Mouse (Mus musculus) kidney, postnatal 0 days (tissue): ENCODE measurements around the gene Hnf1a. TPM values are rescaled to one million over a fixed set of nuclear protein-coding genes. Genes with fewer than 3 reads are reported as not detected.

ENCODE experiments used
- ATAC-seq: fragments of 200-750 bp; cut with Nextera tagmentation; replicated peaks from 2 replicates; pipeline ENCODE4 v1.8.0; 2017; ENCODE audit warnings: low read depth, moderate number of reproducible peaks, moderate TSS enrichment, moderate library complexity; ENCODE audit not compliant: low FRiP score
- DNase-seq: peaks from one replicate; pipeline ENCODE4 v3.0.0-alpha.2; 2016; ENCODE audit warnings: low spot score
- H3K27ac ChIP-seq: fragments of 300-500 bp; sonication (generic); 2 replicates; pipeline ENCODE4 v1.5.1; 2014; ENCODE audit warnings: mild to moderate bottlenecking
- H3K27me3 ChIP-seq: fragments of 300-500 bp; sonication (generic); 2 replicates; pipeline ENCODE4 v1.6.1; 2014; ENCODE audit warnings: low read length, mixed read lengths; ENCODE audit not compliant: insufficient read depth
- H3K36me3 ChIP-seq: fragments of 300-500 bp; sonication (generic); 2 replicates; pipeline ENCODE4 v1.6.1; 2014; ENCODE audit warnings: low read length, mixed read lengths; ENCODE audit not compliant: insufficient read depth
- H3K4me1 ChIP-seq: fragments of 300-500 bp; sonication (generic); replicated peaks from 2 replicates; pipeline ENCODE4 v1.6.1; 2014; ENCODE audit warnings: antibody characterized with exemption, low read length, mixed read lengths; ENCODE audit not compliant: insufficient read depth
- H3K4me2 ChIP-seq: fragments of 300-500 bp; sonication (generic); 2 replicates; pipeline ENCODE4 v1.6.1; 2014; ENCODE audit warnings: mild to moderate bottlenecking, low read length, moderate library complexity, mixed read lengths
- H3K4me3 ChIP-seq: fragments of 300-500 bp; sonication (generic); replicated peaks from 2 replicates; pipeline ENCODE4 v1.5.1; 2014; ENCODE audit warnings: low read depth, low read length
- H3K9ac ChIP-seq: fragments of 300-500 bp; sonication (generic); 2 replicates; pipeline ENCODE4 v1.6.1; 2014; ENCODE audit warnings: low read depth, low read length
- H3K9me3 ChIP-seq: fragments of 300-500 bp; sonication (generic); replicated peaks from 2 replicates; pipeline ENCODE4 v1.6.1; 2016; ENCODE audit warnings: low read length, inconsistent platforms, mixed read lengths
- CTCF ChIP-seq: IDR thresholded peaks from 2 replicates; pipeline ENCODE4 v1.5.1; 2016; ENCODE audit warnings: antibody characterized with exemption, low read depth, mild to moderate bottlenecking, moderate library complexity
- WGBS: fragments of 180-500 bp; shearing (Covaris S2); extraction: QIAGEN DNeasy Blood & Tissue Kit; methylation state at CpG from one replicate; pipeline ENCODE4 v1.1.7; 2014; 5-methylcytosine and 5-hydroxymethylcytosine counted together
- polyA plus RNA-seq: library from polyadenylated mRNA; unstranded; fragments of >200 nt; fragmentation: Nextera tagmentation; extraction: Ambion mirVana; gene quantifications from 2 replicates; pipeline ENCODE4 v1.2.1, GENCODE M21; 2015

Gene Hnf1a
- polyA plus RNA-seq, 1 experiment from 2014 or later: 12.5 TPM

DNA sequence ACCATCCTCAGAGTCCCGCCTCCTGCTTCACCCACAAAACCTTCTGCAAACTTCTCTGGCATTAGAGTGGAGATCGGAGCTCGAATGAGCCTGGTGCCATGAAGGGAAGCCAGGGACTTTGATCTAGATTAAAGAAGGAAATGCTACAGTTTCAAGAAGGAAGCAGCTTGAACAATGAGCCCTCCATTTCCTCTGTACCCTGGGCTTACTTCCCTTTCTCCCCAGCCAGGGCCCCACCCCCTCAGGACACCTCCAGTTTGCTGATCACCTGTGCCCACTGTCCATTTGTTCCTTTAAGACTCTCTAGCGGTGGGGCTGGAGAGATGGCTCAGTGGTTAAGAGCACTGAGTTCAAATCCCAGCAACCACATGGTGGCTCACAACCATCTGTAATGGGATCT is 54.1 kb downstream of the Hnf1a start:
- Histone ChIP-seq H3K27ac (no peak overlapping the region), H3K36me3 (no peaks in the 10 kb centered on the region), H3K9me3 (no peaks in the 10 kb centered on the region), H3K4me1 (no peaks in the 10 kb centered on the region), H3K4me3 (no peak overlapping the region), H3K4me2 (no peak overlapping the region), H3K9ac (no peak overlapping the region), H3K27me3 (no peaks in the 10 kb centered on the region)
- ATAC-seq: no peak
- TF ChIP-seq CTCF: no peak
- 68% methylated on average over 4 of the region's 4 CpGs for WGBS
- peak; percentile 18 for DNase-seq

DNA sequence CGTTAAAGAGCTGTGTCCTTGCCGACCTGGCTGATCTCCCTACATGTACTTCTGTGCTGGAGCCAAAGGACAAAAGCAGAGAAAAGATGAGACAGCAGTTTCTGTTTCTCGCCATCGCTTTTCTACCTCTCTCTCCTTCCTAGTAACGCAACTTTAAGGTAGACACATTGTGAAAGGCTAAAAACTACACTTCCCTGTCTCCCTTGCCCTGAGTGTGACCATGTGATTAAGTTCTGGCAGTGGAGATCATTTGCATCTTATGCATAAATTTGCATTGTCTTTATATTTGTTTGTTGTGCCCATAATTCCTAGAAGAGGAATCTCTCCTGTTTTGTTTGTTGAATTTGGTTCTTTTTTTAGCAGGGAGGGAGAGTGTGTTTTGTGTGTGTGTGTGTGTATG is 55.0 kb downstream of the Hnf1a start:
- Histone ChIP-seq H3K4me3 (no peak overlapping the region), H3K9ac (no peak overlapping the region)

GRCm38 (mm10) chr5:114914855-114915254 is 56.0 kb downstream of the Hnf1a start:
- Histone ChIP-seq H3K27me3 (no peaks in the 10 kb centered on the region), H3K9me3 (no peaks in the 10 kb centered on the region), H3K4me1 (no peaks in the 10 kb centered on the region), H3K36me3 (no peaks in the 10 kb centered on the region), H3K4me3 (no peak overlapping the region), H3K27ac (no peak overlapping the region), H3K9ac (no peak overlapping the region), H3K4me2 (no peak overlapping the region)
- ATAC-seq: 0 out of 2 replicates have a peak, but pooled peaks have one; percentile 25
- no peak for DNase-seq
- TF ChIP-seq CTCF: no peak
- WGBS: 66% methylated on average over 8 of the region's 8 CpGs

More for the DNA sequence above, 55.0 kb downstream of the Hnf1a start:
- H3K27me3 ChIP-seq: no peaks in the 10 kb centered on the region
- H3K36me3 ChIP-seq: no peaks in the 10 kb centered on the region
- H3K9me3 ChIP-seq: no peaks in the 10 kb centered on the region
- no peaks in the 10 kb centered on the region for H3K4me1 ChIP-seq
- DNase-seq (no peak), ATAC-seq (no peak)
- no peak overlapping the region for H3K4me2 ChIP-seq
- 69% methylated on average over 5 of the region's 5 CpGs for WGBS
- no peak for TF ChIP-seq CTCF
- H3K27ac ChIP-seq: no peak overlapping the region

DNA sequence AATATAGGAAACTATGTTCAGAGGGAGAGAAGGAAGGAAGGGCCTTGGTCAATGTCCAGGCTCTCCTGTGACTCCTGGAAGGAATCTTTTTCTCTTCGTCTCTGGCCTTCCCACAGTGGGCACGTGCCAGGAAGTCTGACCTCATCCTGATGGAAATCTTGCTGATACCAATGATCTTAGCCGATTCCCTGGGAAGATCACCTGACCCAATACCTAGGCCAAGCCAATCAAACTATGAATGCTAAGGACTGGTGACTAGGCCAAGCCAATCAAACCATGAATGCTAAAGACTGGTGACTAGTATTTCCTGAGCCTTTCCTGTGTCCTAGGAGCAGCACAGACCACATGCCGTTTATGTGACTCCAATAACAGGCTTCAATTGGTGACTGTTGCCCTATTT is 57.2 kb downstream of the Hnf1a start:
- H3K27ac ChIP-seq: no peak overlapping the region
- no peak overlapping the region for H3K4me2 ChIP-seq
- no peak for TF ChIP-seq CTCF
- H3K4me3 ChIP-seq: no peak overlapping the region
- H3K9me3 ChIP-seq: no peaks in the 10 kb centered on the region
- H3K36me3 ChIP-seq: no peaks in the 10 kb centered on the region
- DNase-seq (no peak), ATAC-seq (no peak)
- no peak overlapping the region for H3K9ac ChIP-seq
- H3K27me3 ChIP-seq: no peaks in the 10 kb centered on the region
- H3K4me1 ChIP-seq: no peaks in the 10 kb centered on the region
- WGBS: 65% methylated on average over 4 of the region's 4 CpGs

DNA sequence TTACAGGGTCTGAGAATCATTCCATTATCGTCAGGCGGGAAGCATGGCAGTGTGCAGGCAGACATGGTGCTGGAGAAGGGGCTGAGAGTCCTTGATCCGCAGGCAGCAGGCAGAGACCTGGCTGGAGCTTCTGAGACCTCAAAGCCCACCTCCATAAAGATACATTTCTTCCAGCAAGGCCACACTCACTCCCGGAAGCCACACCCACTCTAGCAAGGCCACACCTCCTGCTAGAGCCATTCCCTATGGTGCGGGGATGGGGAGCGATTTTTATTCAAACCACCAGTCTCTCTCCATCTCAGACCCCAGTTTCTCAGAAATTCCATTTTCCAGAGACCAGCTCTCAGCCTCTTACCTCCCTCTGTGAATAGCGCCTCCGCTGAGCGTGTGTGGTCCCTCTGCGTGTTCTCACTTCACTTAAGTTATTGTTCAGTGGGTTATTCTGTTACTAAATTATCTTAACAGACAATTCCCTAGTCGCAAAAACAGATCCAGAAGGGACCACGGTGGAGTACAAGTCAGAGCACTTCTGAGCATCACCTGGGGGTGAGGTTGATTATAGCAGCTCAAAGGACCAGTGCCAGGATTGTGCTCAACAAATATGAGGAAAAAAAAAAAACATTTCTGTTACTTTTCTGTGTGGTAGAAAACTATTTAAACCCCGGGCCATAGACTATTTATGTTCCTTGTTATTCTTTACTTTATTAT is 62.1 kb downstream of the Hnf1a start:
- DNase-seq: no peak
- H3K9me3 ChIP-seq: no peaks in the 10 kb centered on the region
- H3K4me1 ChIP-seq: no peaks in the 10 kb centered on the region
- no peak overlapping the region for H3K9ac ChIP-seq
- peaks cover 12% of the 10 kb centered on the region; the same call in 1 of the 2 replicates for H3K36me3 ChIP-seq
- no peak overlapping the region for H3K4me3 ChIP-seq
- no peak for ATAC-seq
- H3K4me2 ChIP-seq: no peak overlapping the region
- 58% methylated on average over 13 of the region's 13 CpGs for WGBS
- no peaks in the 10 kb centered on the region for H3K27me3 ChIP-seq
- H3K27ac ChIP-seq: no peak overlapping the region
- no peak for TF ChIP-seq CTCF

DNA sequence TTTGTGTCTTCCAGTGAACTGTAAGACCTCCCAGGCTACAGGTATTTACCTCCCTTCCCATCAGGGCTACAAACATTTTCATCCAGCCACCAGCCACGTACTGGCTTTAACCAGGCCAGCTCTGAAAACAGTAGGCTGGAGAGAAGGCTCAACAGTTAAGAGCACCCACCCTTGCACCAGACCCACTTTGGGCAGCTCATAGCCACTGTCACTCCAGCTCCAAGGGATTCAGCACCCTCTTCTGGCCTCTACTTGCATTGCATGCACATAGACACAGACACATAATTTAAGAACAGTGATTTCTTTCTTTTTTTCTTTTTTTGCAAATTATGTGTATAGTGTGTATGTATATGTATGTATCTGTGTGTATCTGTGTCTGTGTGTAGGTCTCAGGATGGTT is 68.5 kb downstream of the Hnf1a start:
- H3K9ac ChIP-seq: no peak overlapping the region
- ATAC-seq: no peak
- H3K4me2 ChIP-seq: no peak overlapping the region
- no peaks in the 10 kb centered on the region for H3K9me3 ChIP-seq
- H3K4me3 ChIP-seq: no peak overlapping the region
- DNase-seq: peak; percentile 73
- WGBS: 52% methylated on average over 1 of the region's 1 CpGs
- H3K27ac ChIP-seq: no peak overlapping the region
- peak; percentile 90 for TF ChIP-seq CTCF
- no peaks in the 10 kb centered on the region for H3K27me3 ChIP-seq
- peaks cover 12% of the 10 kb centered on the region; the same call in 1 of the 2 replicates for H3K36me3 ChIP-seq
- H3K4me1 ChIP-seq: peaks cover 5% of the 10 kb centered on the region; the same call in 1 of the 2 replicates

Other genes with a start within 250 kb of the Hnf1a start
- 45.6 and 49.2 TPM in 2 replicates for gene Ankrd13a, start 196.4 kb downstream of the Hnf1a start, polyA plus RNA-seq
- gene Git2, start 195.6 kb downstream of the Hnf1a start, polyA plus RNA-seq: 25.8 and 27.8 TPM in 2 replicates
- gene 1500011B03Rik, start 147.6 kb downstream of the Hnf1a start, polyA plus RNA-seq: 160 and 189 TPM in 2 replicates
- not detected in 2 replicates for gene 4930519G04Rik, start 117.4 kb downstream of the Hnf1a start, polyA plus RNA-seq
- not detected in 2 replicates for gene Gm9936, start 112.4 kb downstream of the Hnf1a start, polyA plus RNA-seq
- gene Oasl2, start 74.2 kb downstream of the Hnf1a start, polyA plus RNA-seq: 19.9 and 24.1 TPM in 2 replicates
- 3.1 and 3.2 TPM in 2 replicates for gene Oasl1, start 47.9 kb downstream of the Hnf1a start, polyA plus RNA-seq
- gene 2210016L21Rik, start 28.9 kb downstream of the Hnf1a start, polyA plus RNA-seq: 75.3 and 79.6 TPM in 2 replicates
- 19.0 and 39.4 TPM in 2 replicates for gene Sppl3, start 40.0 kb upstream of the Hnf1a start, polyA plus RNA-seq
- 26.6 and 31.3 TPM in 2 replicates for gene Gm10401, start 127.2 kb upstream of the Hnf1a start, polyA plus RNA-seq
- 105 and 117 TPM in 2 replicates for gene Acads, start 148.3 kb upstream of the Hnf1a start, polyA plus RNA-seq
- gene Unc119b, start 163.9 kb upstream of the Hnf1a start, polyA plus RNA-seq: 40.8 and 42.7 TPM in 2 replicates
- 43.6 and 44.4 TPM in 2 replicates for gene Mlec, start 187.1 kb upstream of the Hnf1a start, polyA plus RNA-seq
- 0.87 and 1.2 TPM in 2 replicates for gene Cabp1, start 223.3 kb upstream of the Hnf1a start, polyA plus RNA-seq